In the genomic region with DNA sequence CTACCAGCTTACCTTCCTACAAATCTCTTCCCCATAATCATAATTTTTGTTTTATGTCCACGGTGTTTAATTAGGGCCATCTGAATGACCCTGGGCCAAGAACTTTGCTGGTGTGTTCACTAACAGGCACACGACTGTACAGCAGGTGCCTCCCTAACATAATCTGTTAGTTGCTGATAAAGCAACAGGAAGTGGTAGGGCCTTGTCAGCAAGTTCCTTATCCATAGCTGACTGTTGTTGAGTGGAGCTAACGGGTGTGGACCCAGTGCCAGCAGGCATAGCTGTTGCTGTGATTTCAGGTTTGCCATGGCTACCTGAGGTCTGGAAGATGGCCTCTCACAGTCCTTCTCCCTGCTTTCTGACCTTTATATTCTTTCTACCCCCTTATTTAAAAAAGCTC, we compare ENCODE assay signal across 11 mouse cellular contexts. TPM values are rescaled to one million over a fixed set of nuclear protein-coding genes. Genes with fewer than 3 reads are reported as not detected.
DNase-seq lines count a peak whose midpoint lies in the region; ATAC-seq lines count a peak whose summit lies in the region.
"Had no signal": no experiment of that assay in that cellular context is flagged by ENCODE, and none has a peak within 500 bp of the region (broad histone marks: within the 10 kb centered on the region; RNA-seq: fewer than 3 reads in every experiment).

No protein-coding gene starts in this region.

- intact Hi-C loops in left cerebral cortex, postnatal 4 days (cut with DNase I), result no loop called here

- DNase-seq in CD4-positive, CD25-positive, alpha-beta regulatory T cell, adult 2 months (ENCODE audit: low read depth, low spot score), result peak; percentile 51
- peak; percentile 2 for DNase-seq in T-cell, adult 2 months (ENCODE audit: low spot score)
- DNase-seq in liver, result peak; percentile 6
- no peak for DNase-seq in gastrocnemius, postnatal 10 days
- DNase-seq in lung, adult 18-20 months, result no peak
- DNase-seq in left cerebral cortex, postnatal 4 days, result no peak
- DNase-seq: cerebellum, adult 9-10 months; kidney, postnatal 25 days; lung, postnatal 36 days had no signal

- peak; percentile 100 for ATAC-seq in megakaryocyte progenitor cell, adult 5-6 weeks (replicated peaks; ENCODE audit: poor library complexity)
- no peak for ATAC-seq in erythroid progenitor cell, adult 5-6 weeks (replicated peaks; ENCODE audit: low FRiP score, poor library complexity, severe bottlenecking)

RNA-seq across cellular contexts. Expression of a gene that starts 47.6 kb away (rescaled TPM):
- 135 and 156 TPM in 2 replicates for total RNA-seq in megakaryocyte progenitor cell, adult 5-6 weeks (2015)
- 56.3 and 96.1 TPM in 2 replicates for total RNA-seq in megakaryocyte progenitor cell, adult 5-6 weeks (2017)
- 10 to 100 TPM; 30.5 to 36.4 TPM for total RNA-seq in gastrocnemius, postnatal 10 days (2021)
- total RNA-seq in erythroid progenitor cell, adult 5-6 weeks (2015; ENCODE audit: low replicate concordance), result 22.2 and 43.2 TPM in 2 replicates
- total RNA-seq in erythroid progenitor cell, adult 5-6 weeks (2017; ENCODE audit: low replicate concordance), result 6.7 and 22.3 TPM in 2 replicates
- total RNA-seq in left cerebral cortex, postnatal 4 days (2021), result 10 to 100 TPM; 50.8 to 54.6 TPM

Comparison
In these comparisons a context has a peak if more than half of its experiments do, and no peak if none do; other contexts are left out.
1. DNase-seq: peak in CD4-positive, CD25-positive, alpha-beta regulatory T cell, adult 2 months (single experiment), T-cell, adult 2 months (single experiment) and liver (single experiment); none in gastrocnemius, postnatal 10 days (single experiment), lung, adult 18-20 months (0 of 2) and left cerebral cortex, postnatal 4 days (single experiment).